In genomic region chr11:69760901-69761200, GRCm38 (mm10) we compare ENCODE assay signal across 15 mouse cellular contexts. TPM values are rescaled to one million over a fixed set of nuclear protein-coding genes. Genes with fewer than 3 reads are reported as not detected.
A peak's percentile ranks its signal among the peaks of the same experiment; 100 is the strongest.
DNase-seq lines count a peak whose midpoint lies in the region; ATAC-seq and TF ChIP-seq lines count a peak whose summit lies in the region.
"Had no signal": no experiment of that assay in that cellular context is flagged by ENCODE, and none has a peak within 500 bp of the region (broad histone marks: within the 10 kb centered on the region; RNA-seq: fewer than 3 reads in every experiment).

No protein-coding gene starts in this region.

- no peaks in the 10 kb centered on the region for H3K27me3 ChIP-seq in forebrain, embryonic 13.5 days
- H3K27me3 ChIP-seq in forebrain, embryonic 14.5 days (replicated peaks; ENCODE audit: control insufficient read depth, insufficient read depth, low read length), result no peaks in the 10 kb centered on the region
- H3K27me3 ChIP-seq in testis, adult 2 months (ENCODE audit: control insufficient read depth, insufficient read depth, low read length), result no peaks in the 10 kb centered on the region
- no peaks in the 10 kb centered on the region for H3K27me3 ChIP-seq in midbrain, embryonic 12.5 days
- H3K27me3 ChIP-seq: stomach, embryonic 15.5 days had no signal

- H3K27ac ChIP-seq in forebrain, embryonic 13.5 days, result peak overlapping the region; percentile 97
- H3K27ac ChIP-seq in forebrain, embryonic 14.5 days (ENCODE audit: low read depth, low read length), result no peak overlapping the region
- no peak overlapping the region for H3K27ac ChIP-seq in testis, adult 2 months (ENCODE audit: control insufficient read depth, insufficient read depth, low read depth, low read length)
- H3K27ac ChIP-seq in midbrain, embryonic 12.5 days (replicated peaks), result peak overlapping the region; percentile 98

- DNase-seq in forebrain, embryonic 14.5 days (ENCODE audit: low spot score), result no peak
- no peak for DNase-seq in testis, postnatal 14 days (ENCODE audit: low spot score)
- no peak for DNase-seq in layer of hippocampus, postnatal 25 days (ENCODE audit: extremely low spot score in 1 of 2, low spot score in 1 of 2)
- DNase-seq in urinary bladder, postnatal 25 days (ENCODE audit: low spot score), result no peak
- DNase-seq in gastrocnemius, postnatal 10 days, result no peak
- DNase-seq: adrenal gland, adult 2 months; B cell, adult 2 months; heart, adult 18-20 months; kidney, postnatal 36 days had no signal

- no peak overlapping the region for H3K4me3 ChIP-seq in forebrain, embryonic 13.5 days
- no peak overlapping the region for H3K4me3 ChIP-seq in forebrain, embryonic 14.5 days (ENCODE audit: low read depth, low read length)
- peak overlapping the region; percentile 99 for H3K4me3 ChIP-seq in testis, adult 2 months (ENCODE audit: control insufficient read depth, low read depth, low read length)
- no peak overlapping the region for H3K4me3 ChIP-seq in midbrain, embryonic 12.5 days
- H3K4me3 ChIP-seq: stomach, embryonic 15.5 days had no signal

- TF ChIP-seq CTCF in testis, adult 2 months (IDR thresholded peaks at IDR 0.05; ENCODE audit: control insufficient read depth, insufficient read depth, insufficient replicate concordance, low read depth, low read length), result no peak

- no peak for ATAC-seq in forebrain, embryonic 13.5 days
- no peak for ATAC-seq in forebrain, embryonic 14.5 days
- ATAC-seq in midbrain, embryonic 12.5 days (ENCODE audit: low FRiP score, low read depth), result no peak
- ATAC-seq: inflammation-experienced regulatory T-cells, adult 6 months had no signal

- 90% methylated on average over 7 of the region's 7 CpGs for WGBS in forebrain, embryonic 13.5 days
- WGBS in forebrain, embryonic 14.5 days, result 94% methylated on average over 7 of the region's 7 CpGs
- 93% methylated on average over 7 of the region's 7 CpGs for WGBS in midbrain, embryonic 12.5 days

- TF ChIP-seq POLR2A in testis, adult 2 months (IDR thresholded peaks at IDR 0.05; ENCODE audit: control insufficient read depth, low read depth, low read length), result no peak

- no peaks in the 10 kb centered on the region for H3K9me3 ChIP-seq in forebrain, embryonic 13.5 days (replicated peaks)
- no peaks in the 10 kb centered on the region for H3K9me3 ChIP-seq in forebrain, embryonic 14.5 days (replicated peaks; ENCODE audit: control insufficient read depth, low read length)
- no peaks in the 10 kb centered on the region for H3K9me3 ChIP-seq in midbrain, embryonic 12.5 days
- H3K9me3 ChIP-seq: stomach, embryonic 15.5 days had no signal

- H3K36me3 ChIP-seq in forebrain, embryonic 13.5 days (ENCODE audit: poor library complexity, severe bottlenecking), result no peaks in the 10 kb centered on the region
- H3K36me3 ChIP-seq in forebrain, embryonic 14.5 days (ENCODE audit: control insufficient read depth, insufficient read depth, low read length), result no peaks in the 10 kb centered on the region
- peaks cover 1% of the 10 kb centered on the region for H3K36me3 ChIP-seq in testis, adult 2 months (ENCODE audit: control insufficient read depth, insufficient read depth, low read length)
- H3K36me3 ChIP-seq in midbrain, embryonic 12.5 days, result no peaks in the 10 kb centered on the region
- H3K36me3 ChIP-seq: stomach, embryonic 15.5 days had no signal

- 0 out of 2 replicates have a peak overlapping the region, but pooled peaks have one; percentile 87 for H3K9ac ChIP-seq in forebrain, embryonic 13.5 days
- H3K9ac ChIP-seq in forebrain, embryonic 14.5 days (ENCODE audit: low read length), result no peak overlapping the region
- no peak overlapping the region for H3K9ac ChIP-seq in midbrain, embryonic 12.5 days (replicated peaks)
- H3K9ac ChIP-seq: stomach, embryonic 15.5 days had no signal

- H3K4me1 ChIP-seq in forebrain, embryonic 13.5 days, result peaks cover 38% of the 10 kb centered on the region
- H3K4me1 ChIP-seq in forebrain, embryonic 14.5 days (ENCODE audit: control insufficient read depth, insufficient read depth, low read length), result peaks cover 25% of the 10 kb centered on the region
- H3K4me1 ChIP-seq in testis, adult 2 months (ENCODE audit: control insufficient read depth, insufficient read depth, low read length), result peaks cover 16% of the 10 kb centered on the region
- H3K4me1 ChIP-seq in midbrain, embryonic 12.5 days, result peaks cover 32% of the 10 kb centered on the region

- H3K4me2 ChIP-seq in forebrain, embryonic 13.5 days, result no peak overlapping the region
- no peak overlapping the region for H3K4me2 ChIP-seq in forebrain, embryonic 14.5 days (ENCODE audit: low read length)
- no peak overlapping the region for H3K4me2 ChIP-seq in midbrain, embryonic 12.5 days (replicated peaks)

RNA-seq across cellular contexts. Expression of gene Slc35g3, which starts 0.9 kb away (rescaled TPM):
- 0.26 and 0.58 TPM in 2 replicates for polyA plus RNA-seq in forebrain, embryonic 13.5 days (2015; fragmentation: Nextera tagmentation; extraction: Ambion mirVana)
- polyA plus RNA-seq in forebrain, embryonic 14.5 days (2014; fragmentation: Nextera tagmentation; extraction: Ambion mirVana), result 0.56 TPM in 1 of 2 replicates, not detected in the other
- 210 and 236 TPM in 2 replicates for polyA plus RNA-seq in testis, adult 2 months (2012; rRNA removed)
- 0.18 and 0.27 TPM in 2 replicates for polyA plus RNA-seq in midbrain, embryonic 12.5 days (2016; fragmentation: Nextera tagmentation; extraction: Ambion mirVana)
- not detected for total RNA-seq in layer of hippocampus, postnatal 25 days (2021)
- not detected for total RNA-seq in gastrocnemius, postnatal 10 days (2021)
- total RNA-seq: adrenal gland, adult 2 months; heart, adult 18-20 months; left cerebral cortex, postnatal 10 days had no signal
- polyA plus RNA-seq: adrenal gland, adult 2 months; inflammation-experienced regulatory T-cells, adult 6 months had no signal

RNA-seq across cellular contexts. Expression of gene Polr2a, which starts 2.4 kb away (rescaled TPM):
- polyA plus RNA-seq in forebrain, embryonic 13.5 days (2015; fragmentation: Nextera tagmentation; extraction: Ambion mirVana), result 23.2 and 24.1 TPM in 2 replicates
- polyA plus RNA-seq in forebrain, embryonic 14.5 days (2014; fragmentation: Nextera tagmentation; extraction: Ambion mirVana), result 21.1 and 21.3 TPM in 2 replicates
- 54.7 and 75.8 TPM in 2 replicates for polyA plus RNA-seq in testis, adult 2 months (2012; rRNA removed)
- polyA plus RNA-seq in midbrain, embryonic 12.5 days (2016; fragmentation: Nextera tagmentation; extraction: Ambion mirVana), result 32.0 and 37.1 TPM in 2 replicates
- total RNA-seq in layer of hippocampus, postnatal 25 days (2021), result 10 to 100 TPM; 58.6 to 69.5 TPM
- total RNA-seq in gastrocnemius, postnatal 10 days (2021), result 10 to 100 TPM; 45.9 to 49.4 TPM

RNA-seq across cellular contexts. Expression of gene Zbtb4, which starts 4.9 kb away (rescaled TPM):
- polyA plus RNA-seq in forebrain, embryonic 13.5 days (2015; fragmentation: Nextera tagmentation; extraction: Ambion mirVana), result 1.6 and 1.8 TPM in 2 replicates
- 2.1 and 2.8 TPM in 2 replicates for polyA plus RNA-seq in forebrain, embryonic 14.5 days (2014; fragmentation: Nextera tagmentation; extraction: Ambion mirVana)
- polyA plus RNA-seq in testis, adult 2 months (2012; rRNA removed), result 5.1 and 6.0 TPM in 2 replicates
- 2.0 TPM in 2 replicates for polyA plus RNA-seq in midbrain, embryonic 12.5 days (2016; fragmentation: Nextera tagmentation; extraction: Ambion mirVana)
- total RNA-seq in layer of hippocampus, postnatal 25 days (2021), result 100 to 1,000 TPM; 110 to 118 TPM
- 10 to 100 TPM; 21.0 to 29.3 TPM for total RNA-seq in gastrocnemius, postnatal 10 days (2021)

RNA-seq across cellular contexts. Expression of gene Chrnb1, which starts 34.9 kb away (rescaled TPM):
- 1.5 TPM in 2 replicates for polyA plus RNA-seq in forebrain, embryonic 13.5 days (2015; fragmentation: Nextera tagmentation; extraction: Ambion mirVana)
- 0.68 and 1.4 TPM in 2 replicates for polyA plus RNA-seq in forebrain, embryonic 14.5 days (2014; fragmentation: Nextera tagmentation; extraction: Ambion mirVana)
- 0.79 and 1.2 TPM in 2 replicates for polyA plus RNA-seq in testis, adult 2 months (2012; rRNA removed)
- 1.3 and 1.7 TPM in 2 replicates for polyA plus RNA-seq in midbrain, embryonic 12.5 days (2016; fragmentation: Nextera tagmentation; extraction: Ambion mirVana)
- total RNA-seq in layer of hippocampus, postnatal 25 days (2021), result 1 to 10 TPM in 1 of 2 experiments, under 1 TPM in 1; 0.79 to 1.1 TPM
- total RNA-seq in gastrocnemius, postnatal 10 days (2021), result 100 to 1,000 TPM; 105 to 124 TPM

RNA-seq across cellular contexts. Expression of gene Fgf11, which starts 40.8 kb away (rescaled TPM):
- polyA plus RNA-seq in forebrain, embryonic 13.5 days (2015; fragmentation: Nextera tagmentation; extraction: Ambion mirVana), result 3.3 and 3.8 TPM in 2 replicates
- polyA plus RNA-seq in forebrain, embryonic 14.5 days (2014; fragmentation: Nextera tagmentation; extraction: Ambion mirVana), result 2.9 and 3.0 TPM in 2 replicates
- 2.7 and 3.2 TPM in 2 replicates for polyA plus RNA-seq in testis, adult 2 months (2012; rRNA removed)
- 2.7 and 2.9 TPM in 2 replicates for polyA plus RNA-seq in midbrain, embryonic 12.5 days (2016; fragmentation: Nextera tagmentation; extraction: Ambion mirVana)
- 10 to 100 TPM; 28.3 to 33.3 TPM for total RNA-seq in layer of hippocampus, postnatal 25 days (2021)
- 10 to 100 TPM; 10.5 to 12.2 TPM for total RNA-seq in gastrocnemius, postnatal 10 days (2021)
- polyA plus RNA-seq: inflammation-experienced regulatory T-cells, adult 6 months had no signal

Comparison
In these comparisons a context has a peak if more than half of its experiments do, and no peak if none do; other contexts are left out.
1. H3K27ac ChIP-seq: peak in forebrain, embryonic 13.5 days (single experiment) and midbrain, embryonic 12.5 days (single experiment); none in forebrain, embryonic 14.5 days (single experiment) and testis, adult 2 months (single experiment).
2. RNA of gene Slc35g3, which starts 0.9 kb away (polyA plus RNA-seq): 210 to 236 TPM in testis, adult 2 months; 0.56 TPM in forebrain, embryonic 14.5 days, 0.26 to 0.58 TPM in forebrain, embryonic 13.5 days and 0.18 to 0.27 TPM in midbrain, embryonic 12.5 days; every median in the first group is over 100 times any median in the second.